Mouse (Mus musculus): ENCODE results near the gene Erc1.

DNA sequence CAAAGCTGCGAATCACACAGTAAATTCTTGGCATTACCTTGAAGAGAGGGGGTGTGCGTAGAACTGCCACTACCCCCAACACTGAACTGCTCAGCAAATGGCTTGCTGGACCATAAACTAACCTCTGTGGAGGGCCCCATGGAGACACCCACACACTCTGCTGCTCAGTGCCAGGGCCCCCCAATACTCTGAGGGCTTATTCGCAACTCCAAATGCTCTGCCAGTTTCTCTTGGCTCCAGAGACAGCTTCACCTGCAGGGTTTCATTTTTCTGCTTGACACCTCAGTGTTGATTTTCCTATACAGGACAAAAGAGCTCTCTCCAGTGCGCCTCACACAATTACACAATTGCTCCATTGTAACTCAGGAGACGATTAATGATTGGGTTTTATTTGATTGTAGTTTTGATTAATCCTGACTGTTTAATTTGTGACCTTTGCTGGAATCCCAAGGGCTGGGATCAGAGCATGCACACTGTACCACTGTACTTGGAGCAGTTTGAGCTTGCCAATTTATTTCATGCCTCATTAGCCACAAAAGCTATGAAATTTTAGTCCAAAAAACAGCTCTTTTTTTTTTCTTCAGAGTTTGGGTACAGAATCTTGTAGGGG is 173.7 kb downstream of the Erc1 start:
- TF ChIP-seq CTCF (conservative IDR thresholded peaks at IDR 0.05; ENCODE audit: insufficient read depth, insufficient read length, low read depth, low read length) (no peak), POLR2A (IDR thresholded peaks at IDR 0.05; ENCODE audit: low read depth, low read length) (no peak)
